15 mouse cellular contexts compared by ENCODE assay signal in the genomic region with DNA sequence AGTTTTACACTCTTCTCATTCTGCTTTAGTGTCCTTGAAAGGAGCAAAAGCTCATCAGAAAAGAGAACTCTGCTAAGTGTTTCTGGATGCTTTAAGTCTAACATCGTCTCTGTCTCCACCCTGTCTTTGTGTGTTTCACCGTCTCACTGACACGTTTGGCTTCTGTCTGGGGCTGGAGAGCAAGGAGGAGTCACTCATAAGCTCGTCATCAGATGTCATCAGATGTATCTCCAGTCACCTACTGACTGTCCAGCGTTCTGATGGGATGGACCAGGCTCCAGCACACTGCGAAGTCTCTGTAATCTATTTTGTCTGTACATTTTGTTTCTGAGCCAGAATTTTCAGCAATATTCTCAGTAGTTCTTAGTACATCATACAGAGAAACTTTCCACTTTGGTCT.
"Had no signal": no experiment of that assay in that cellular context is flagged by ENCODE, and none has a peak within 500 bp of the region (broad histone marks: within the 10 kb centered on the region; RNA-seq: fewer than 3 reads in every experiment).

No protein-coding gene starts in this region.

- H3K9ac ChIP-seq: limb, embryonic 12.5 days; liver, embryonic 14.5 days; midbrain, embryonic 13.5 days; neural tube, embryonic 15.5 days had no signal

- H3K4me1 ChIP-seq: limb, embryonic 12.5 days; midbrain, embryonic 13.5 days; neural tube, embryonic 15.5 days had no signal

- DNase-seq: kidney, postnatal 36 days; layer of hippocampus, adult 9-11 months; layer of hippocampus, postnatal 36 days; liver; lung, adult 2 months; lung, postnatal 36 days; right cerebral cortex, adult 18-20 months; right cerebral cortex, postnatal 25 days; thymus, postnatal 36 days had no signal

- H3K36me3 ChIP-seq: limb, embryonic 12.5 days; midbrain, embryonic 13.5 days; neural tube, embryonic 15.5 days had no signal

- H3K4me3 ChIP-seq: limb, embryonic 12.5 days; midbrain, embryonic 13.5 days; myocyte; neural tube, embryonic 15.5 days had no signal

- H3K27me3 ChIP-seq: limb, embryonic 12.5 days; midbrain, embryonic 13.5 days; neural tube, embryonic 15.5 days had no signal

- H3K27ac ChIP-seq: kidney, postnatal 0 days; limb, embryonic 12.5 days; liver, embryonic 14.5 days; midbrain, embryonic 13.5 days; neural tube, embryonic 15.5 days had no signal

- H3K9me3 ChIP-seq: limb, embryonic 12.5 days; midbrain, embryonic 13.5 days; neural tube, embryonic 15.5 days had no signal

- H3K4me2 ChIP-seq: limb, embryonic 12.5 days; midbrain, embryonic 13.5 days; neural tube, embryonic 15.5 days had no signal

- ATAC-seq: midbrain, embryonic 13.5 days had no signal
